Mouse (Mus musculus) layer of hippocampus, adult 2 months (tissue): ENCODE data around the gene D8Ertd738e. TPM values are rescaled to one million over a fixed set of nuclear protein-coding genes. Genes with fewer than 3 reads are reported as not detected.

ENCODE experiments used
- DNase-seq, 2 experiments: peaks; one replicate each; pipeline ENCODE4 v3.0.0; 2022; ENCODE audit warnings: low spot score in 2 of 2
- H3K27ac ChIP-seq: fragments of 200-600 bp; 2 replicates; pipeline ENCODE4 v1.8.1; 2022
- H3K4me3 ChIP-seq: fragments of 200-600 bp; 2 replicates; pipeline ENCODE4 v1.8.1; 2022; ENCODE audit warnings: mild to moderate bottlenecking
- CTCF ChIP-seq: fragments of 200-600 bp; conservative IDR thresholded peaks from 2 replicates; pipeline ENCODE4 v1.8.1; 2022; ENCODE audit warnings: antibody characterized with exemption, mild to moderate bottlenecking, moderate library complexity
- microRNA-seq, 2 experiments: library from miRNA; unstranded; fragments of <30 nt; microRNA quantifications; one replicate each; pipeline ENCODE4 v1.2.0; 2021
- total RNA-seq, 2 experiments: library from RNA; stranded (reverse); gene quantifications; 2 replicates each; pipeline ENCODE4 v1.2.3; 2021

The D8Ertd738e gene
- total RNA-seq, 2 experiments from 2014 or later = 143 to 146 TPM

- H3K27ac ChIP-seq = peak overlapping the region; percentile 82
- TF ChIP-seq CTCF = no peak
- DNase-seq = peak; percentile 70 to 71
- H3K4me3 ChIP-seq = peak overlapping the region; percentile 59
Observed at GRCm38 (mm10) chr8:84197141-84197921, 52.2 kb downstream of the D8Ertd738e start.

Small RNA genes within 50 kb of the gene (microRNA-seq; reads per million reads assigned to microRNA genes)
- gene Mir23a (6,844 to 11,668 reads per million in 2 experiments), gene Mir24-2 (0 reads per million in 2 experiments), gene Mir27a (110 to 211 reads per million in 2 experiments), gene Mir3074-2 (0 reads per million in 2 experiments)

Other genes starting within 250 kb of the D8Ertd738e start
- under 1 TPM; 0.66 to 0.82 TPM for gene 1700067K01Rik, start 248.2 kb downstream of the D8Ertd738e start, total RNA-seq
- gene 2210011C24Rik, start 237.5 kb downstream of the D8Ertd738e start, total RNA-seq = 1 to 10 TPM in 1 of 2 experiments, not detected in 1; 1.1 TPM
- 1 to 10 TPM; 2.8 TPM for gene Palm3, start 228.2 kb downstream of the D8Ertd738e start, total RNA-seq
- gene Il27ra, start 207.1 kb downstream of the D8Ertd738e start, total RNA-seq = 1 to 10 TPM; 2.0 TPM
- gene Rln3, start 204.7 kb downstream of the D8Ertd738e start, total RNA-seq = not detected
- gene Gm10643, start 184.6 kb downstream of the D8Ertd738e start, total RNA-seq = 1 to 10 TPM; 4.2 to 6.7 TPM
- gene Rfx1, start 182.9 kb downstream of the D8Ertd738e start, total RNA-seq = 10 to 100 TPM; 28.7 to 33.3 TPM
- 10 to 100 TPM; 21.2 to 22.5 TPM for gene Dcaf15, start 145.0 kb downstream of the D8Ertd738e start, total RNA-seq
- gene Podnl1, start 123.7 kb downstream of the D8Ertd738e start, total RNA-seq = not detected
- 10 to 100 TPM; 53.2 to 57.8 TPM for gene Cc2d1a, start 101.8 kb downstream of the D8Ertd738e start, total RNA-seq
- 1 to 10 TPM; 2.1 to 2.9 TPM for gene 4930432K21Rik, start 101.7 kb downstream of the D8Ertd738e start, total RNA-seq
- 1 to 10 TPM; 2.6 to 5.0 TPM for gene Nanos3, start 64.5 kb downstream of the D8Ertd738e start, total RNA-seq
- gene Zswim4, start 12.7 kb downstream of the D8Ertd738e start, total RNA-seq = 10 to 100 TPM; 18.0 to 19.3 TPM
- 10 to 100 TPM; 19.0 to 21.9 TPM for gene Mri1, start 7.6 kb upstream of the D8Ertd738e start, total RNA-seq
- 10 to 100 TPM; 31.9 to 35.9 TPM for gene Ccdc130, start 20.7 kb upstream of the D8Ertd738e start, total RNA-seq
- 100 to 1,000 TPM; 207 to 219 TPM for gene Cacna1a, start 138.7 kb upstream of the D8Ertd738e start, total RNA-seq